10 mouse cellular contexts compared by ENCODE assay signal in the genomic region with DNA sequence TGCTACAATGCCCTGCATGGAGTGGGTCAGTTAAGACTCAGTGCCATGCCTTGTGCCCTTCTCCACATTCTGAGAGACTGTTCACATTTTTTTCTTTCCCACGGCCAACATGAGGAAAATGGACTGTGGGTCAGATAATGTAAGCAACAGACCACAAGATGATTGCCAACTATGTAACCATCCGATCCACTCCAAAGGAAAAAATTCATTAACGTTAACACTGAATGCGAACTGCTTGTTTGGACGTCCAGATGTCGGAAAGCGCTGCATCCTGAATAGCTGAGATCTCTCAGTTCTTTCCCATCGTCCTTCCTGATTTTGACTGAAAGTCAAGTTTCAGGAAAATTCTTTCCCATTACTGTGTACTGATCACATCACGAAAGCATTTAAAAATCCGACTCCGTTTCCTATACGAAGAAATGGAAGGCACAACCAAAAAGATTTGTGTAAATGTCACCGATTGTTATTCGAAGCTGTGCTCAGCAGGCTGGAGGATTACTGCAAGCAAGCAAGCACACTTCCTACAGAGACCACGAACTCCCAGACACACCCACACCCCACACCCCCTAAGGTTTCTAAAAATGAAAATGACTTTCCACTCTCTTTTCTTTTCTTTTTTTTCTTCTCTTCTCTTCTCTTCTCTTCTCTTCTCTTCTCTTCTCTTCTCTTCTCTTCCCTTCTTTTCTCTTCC.
DNase-seq lines count a peak whose midpoint lies in the region; ATAC-seq and TF ChIP-seq lines count a peak whose summit lies in the region.
"Had no signal": no experiment of that assay in that cellular context is flagged by ENCODE, and none has a peak within 500 bp of the region (broad histone marks: within the 10 kb centered on the region; RNA-seq: fewer than 3 reads in every experiment).

No protein-coding gene starts in this region.

- H3K36me3 ChIP-seq in heart, embryonic 12.5 days, result no peaks in the 10 kb centered on the region
- H3K36me3 ChIP-seq in limb, embryonic 14.5 days (ENCODE audit: control insufficient read depth, insufficient read depth, low read length), result no peaks in the 10 kb centered on the region
- H3K36me3 ChIP-seq: limb, embryonic 12.5 days had no signal

- intact Hi-C loops in heart, postnatal 14 days (cut with DNase I), result no loop called here

- H3K27me3 ChIP-seq in heart, embryonic 12.5 days (replicated peaks), result no peaks in the 10 kb centered on the region
- H3K27me3 ChIP-seq in limb, embryonic 14.5 days (ENCODE audit: control insufficient read depth, insufficient read depth, low read length), result no peaks in the 10 kb centered on the region
- H3K27me3 ChIP-seq: limb, embryonic 12.5 days had no signal

- peak overlapping the region; percentile 63; the same call in 1 of the 2 replicates for H3K27ac ChIP-seq in heart, embryonic 12.5 days (ENCODE audit: poor library complexity, severe bottlenecking)
- H3K27ac ChIP-seq in limb, embryonic 14.5 days (replicated peaks; ENCODE audit: low read depth, low read length), result no peak overlapping the region; the same call in 1 of the 2 replicates
- H3K27ac ChIP-seq: limb, embryonic 12.5 days had no signal

- ATAC-seq in heart, embryonic 12.5 days (ENCODE audit: insufficient number of reproducible peaks, low FRiP score), result no peak
- peak; percentile 65; the same call in 1 of the 2 replicates for ATAC-seq in common myeloid progenitor, adult 5-6 weeks (replicated peaks; ENCODE audit: low read depth, poor library complexity, severe bottlenecking)
- ATAC-seq in limb, embryonic 14.5 days (ENCODE audit: low FRiP score, low read depth), result no peak

- peak overlapping the region; percentile 8 for H3K4me2 ChIP-seq in heart, embryonic 12.5 days
- peak overlapping the region; percentile 19; the same call in 1 of the 2 replicates for H3K4me2 ChIP-seq in limb, embryonic 14.5 days (replicated peaks; ENCODE audit: low read depth, low read length, severe bottlenecking)
- H3K4me2 ChIP-seq: limb, embryonic 12.5 days had no signal

- H3K4me3 ChIP-seq in heart, embryonic 12.5 days, result no peak overlapping the region
- no peak overlapping the region for H3K4me3 ChIP-seq in limb, embryonic 14.5 days (replicated peaks; ENCODE audit: low read length)
- H3K4me3 ChIP-seq: limb, embryonic 12.5 days had no signal

- WGBS in heart, embryonic 12.5 days, result 33% methylated on average over 15 of the region's 15 CpGs
- 26% methylated on average over 15 of the region's 15 CpGs for WGBS in limb, embryonic 14.5 days

- no peak for TF ChIP-seq POLR2A in limb, embryonic 14.5 days (IDR thresholded peaks at IDR 0.05; ENCODE audit: borderline replicate concordance, extremely low read depth, insufficient read depth, insufficient read length)

- H3K4me1 ChIP-seq in heart, embryonic 12.5 days (replicated peaks), result peaks cover 26% of the 10 kb centered on the region
- H3K4me1 ChIP-seq in limb, embryonic 14.5 days (ENCODE audit: control insufficient read depth, insufficient read depth, low read length), result no peaks in the 10 kb centered on the region
- H3K4me1 ChIP-seq: limb, embryonic 12.5 days had no signal

- no peaks in the 10 kb centered on the region for H3K9me3 ChIP-seq in heart, embryonic 12.5 days (replicated peaks)
- H3K9me3 ChIP-seq in limb, embryonic 14.5 days (ENCODE audit: control insufficient read depth, low read length), result no peaks in the 10 kb centered on the region
- H3K9me3 ChIP-seq: limb, embryonic 12.5 days had no signal

- H3K9ac ChIP-seq in heart, embryonic 12.5 days, result no peak overlapping the region
- H3K9ac ChIP-seq in limb, embryonic 14.5 days (ENCODE audit: low read depth, low read length, severe bottlenecking), result no peak overlapping the region
- H3K9ac ChIP-seq: limb, embryonic 12.5 days had no signal

- DNase-seq in heart, postnatal 14 days, result no peak
- peak; percentile 40 for DNase-seq in 3T3-L1 (ENCODE audit: low read depth, low spot score)
- DNase-seq in limb, embryonic 14.5 days (ENCODE audit: low spot score), result no peak
- no peak for DNase-seq in cerebellum, postnatal 25 days
- no peak for DNase-seq in embryo, embryonic 11 days
- no peak for DNase-seq in urinary bladder, postnatal 10 days (ENCODE audit: low spot score)
- DNase-seq: kidney, postnatal 10 days had no signal
